Mouse (Mus musculus) forebrain, embryonic 13.5 days (tissue): ENCODE results near the gene Nr1d1. TPM values are rescaled to one million over a fixed set of nuclear protein-coding genes. Genes with fewer than 3 reads are reported as not detected.
"Not testable (repeated sequence)": the region's sequence is repeated elsewhere in the genome, so short reads cannot be mapped to it uniquely, and the experiment has no call there.

Experiments
- ATAC-seq: fragments of 200-750 bp; cut with Nextera tagmentation; 2 replicates; pipeline ENCODE4 v1.8.0; 2017
- H3K27ac ChIP-seq: fragments of 300-500 bp; sonication (generic); 2 replicates; pipeline ENCODE4 v1.5.1; 2015; ENCODE audit warnings: inconsistent platforms, mild to moderate bottlenecking, moderate library complexity
- H3K27me3 ChIP-seq: fragments of 300-500 bp; sonication (generic); 2 replicates; pipeline ENCODE4 v1.6.1; 2015; ENCODE audit warnings: mild to moderate bottlenecking, inconsistent platforms
- H3K36me3 ChIP-seq: fragments of 300-500 bp; sonication (generic); 2 replicates; pipeline ENCODE4 v1.6.1; 2015; ENCODE audit warnings: mild to moderate bottlenecking, inconsistent platforms; ENCODE audit not compliant: poor library complexity, severe bottlenecking
- H3K4me1 ChIP-seq: fragments of 300-500 bp; sonication (generic); 2 replicates; pipeline ENCODE4 v1.6.1; 2015; ENCODE audit warnings: inconsistent platforms
- H3K4me2 ChIP-seq: fragments of 300-500 bp; sonication (generic); 2 replicates; pipeline ENCODE4 v1.6.1; 2015; ENCODE audit warnings: inconsistent platforms, mild to moderate bottlenecking, moderate library complexity
- H3K4me3 ChIP-seq: fragments of 300-500 bp; sonication (generic); 2 replicates; pipeline ENCODE4 v1.5.1; 2015; ENCODE audit warnings: mild to moderate bottlenecking, inconsistent platforms
- H3K9ac ChIP-seq: fragments of 300-500 bp; sonication (generic); 2 replicates; pipeline ENCODE4 v1.6.1; 2015; ENCODE audit warnings: mild to moderate bottlenecking, inconsistent platforms
- H3K9me3 ChIP-seq: fragments of 300-500 bp; sonication (generic); replicated peaks from 2 replicates; pipeline ENCODE4 v1.6.1; 2016; ENCODE audit warnings: inconsistent platforms
- WGBS: fragments of 180-500 bp; shearing (Covaris S2); methylation state at CpG from one replicate; pipeline ENCODE4 v1.1.7; 2015; 5-methylcytosine and 5-hydroxymethylcytosine counted together
- polyA plus RNA-seq: library from polyadenylated mRNA; unstranded; fragments of >200 nt; fragmentation: Nextera tagmentation; extraction: Ambion mirVana; gene quantifications from 2 replicates; pipeline ENCODE4 v1.2.1, GENCODE M21; 2015

The Nr1d1 gene
- polyA plus RNA-seq, 1 experiment from 2014 or later: 2.3 TPM

GRCm38 (mm10) chr11:98737220-98737619 is 37.9 kb downstream of the Nr1d1 start:
- WGBS: 100% methylated on average over 2 of the region's 2 CpGs
- H3K4me2 ChIP-seq, H3K36me3 ChIP-seq, ATAC-seq, H3K27ac ChIP-seq, H3K9ac ChIP-seq, H3K9me3 ChIP-seq, H3K27me3 ChIP-seq, H3K4me3 ChIP-seq: not testable (repeated sequence)
- peaks cover 36% of the 10 kb centered on the region for H3K4me1 ChIP-seq

DNA sequence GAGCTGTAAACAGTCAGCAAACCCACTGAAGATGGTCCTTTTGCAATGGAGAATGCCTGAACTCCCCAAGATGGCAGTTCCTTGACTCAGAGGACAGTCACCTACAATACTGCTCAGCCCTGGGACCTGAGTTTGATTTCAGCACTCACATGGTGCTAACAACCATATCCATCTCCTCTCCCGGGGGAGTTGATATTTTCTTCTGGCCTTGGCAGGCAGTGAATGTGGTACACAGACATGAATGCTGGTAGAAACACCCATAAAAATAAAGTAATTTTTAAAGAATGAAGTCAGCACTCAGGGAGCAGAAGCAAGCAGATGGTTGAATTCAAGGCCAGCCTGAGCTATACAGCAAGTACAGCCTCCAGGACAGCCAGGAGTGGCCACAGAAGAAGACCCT is 39.0 kb downstream of the Nr1d1 start:
- H3K9ac ChIP-seq: no peak overlapping the region
- H3K4me3 ChIP-seq: no peak overlapping the region
- peaks cover 5% of the 10 kb centered on the region; the same call in 1 of the 2 replicates for H3K9me3 ChIP-seq
- H3K36me3 ChIP-seq: no peaks in the 10 kb centered on the region
- peaks cover 3% of the 10 kb centered on the region; the same call in 1 of the 2 replicates for H3K27me3 ChIP-seq
- ATAC-seq: no peak
- H3K27ac ChIP-seq: 0 out of 2 replicates have a peak overlapping the region, but pooled peaks have one; percentile 4
- H3K4me2 ChIP-seq: no peak overlapping the region
- 97% methylated on average over 1 of the region's 1 CpGs for WGBS
- peaks cover 35% of the 10 kb centered on the region for H3K4me1 ChIP-seq

DNA sequence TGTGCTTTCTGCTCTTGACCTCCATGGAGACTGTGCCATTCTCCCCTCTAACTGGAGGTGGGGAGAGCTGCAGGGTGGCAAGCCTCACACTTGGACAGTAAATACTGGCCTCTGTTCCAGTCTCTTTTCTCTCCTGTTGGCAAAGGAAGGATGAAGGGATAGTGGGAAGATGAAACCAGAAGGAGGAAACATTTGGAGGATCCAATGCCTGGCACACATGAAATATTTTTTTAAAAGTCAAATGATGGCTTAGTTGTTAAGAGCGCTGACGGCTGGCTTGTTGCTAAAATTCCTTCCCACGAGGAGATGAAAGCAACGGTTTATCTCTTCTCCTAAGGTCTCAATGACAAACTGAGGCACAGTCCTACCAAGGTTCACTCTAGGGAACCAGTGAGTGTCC is 40.0 kb downstream of the Nr1d1 start:
- Histone ChIP-seq H3K9ac (no peak overlapping the region), H3K27me3 (peaks cover 3% of the 10 kb centered on the region; the same call in 1 of the 2 replicates), H3K27ac (no peak overlapping the region), H3K4me3 (no peak overlapping the region), H3K4me2 (no peak overlapping the region), H3K9me3 (peaks cover 5% of the 10 kb centered on the region; the same call in 1 of the 2 replicates), H3K36me3 (no peaks in the 10 kb centered on the region), H3K4me1 (peaks cover 27% of the 10 kb centered on the region)
- ATAC-seq: no peak
- 89% methylated on average over 4 of the region's 4 CpGs for WGBS

DNA sequence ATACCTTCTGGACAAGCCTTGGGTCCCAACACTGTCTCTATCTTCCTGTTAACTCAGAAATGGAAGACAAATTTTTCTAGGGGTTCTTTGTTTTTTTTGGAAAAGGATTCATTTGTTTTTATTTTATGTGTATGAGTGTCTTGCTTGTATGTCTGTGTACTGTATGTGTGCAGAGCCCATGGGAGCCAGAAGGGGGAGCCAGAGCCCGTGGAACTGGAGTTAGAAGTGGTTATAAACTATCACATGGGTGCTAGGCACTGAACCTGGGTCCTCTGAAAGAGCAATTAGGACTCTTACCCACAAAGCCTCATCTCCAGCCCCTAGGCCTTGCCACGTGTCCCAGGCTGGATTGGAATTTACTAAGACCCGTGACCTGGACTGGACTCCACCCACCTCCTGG is 41.1 kb downstream of the Nr1d1 start:
- H3K4me2 ChIP-seq: no peak overlapping the region
- no peaks in the 10 kb centered on the region for H3K36me3 ChIP-seq
- H3K4me1 ChIP-seq: peaks cover 16% of the 10 kb centered on the region
- no peak overlapping the region for H3K9ac ChIP-seq
- 74% methylated on average over 3 of the region's 3 CpGs for WGBS
- no peak overlapping the region for H3K27ac ChIP-seq
- no peak for ATAC-seq
- H3K9me3 ChIP-seq: peaks cover 5% of the 10 kb centered on the region; the same call in 1 of the 2 replicates
- no peak overlapping the region for H3K4me3 ChIP-seq
- peaks cover 3% of the 10 kb centered on the region; the same call in 1 of the 2 replicates for H3K27me3 ChIP-seq

GRCm38 (mm10) chr11:98731134-98731533 is 44.0 kb downstream of the Nr1d1 start:
- Histone ChIP-seq H3K27ac (peak overlapping the region; percentile 83), H3K36me3 (peaks cover 14% of the 10 kb centered on the region), H3K4me3 (no peak overlapping the region), H3K9me3 (peaks cover 5% of the 10 kb centered on the region; the same call in 1 of the 2 replicates), H3K4me1 (peaks cover 16% of the 10 kb centered on the region), H3K9ac (no peak overlapping the region), H3K4me2 (0 out of 2 replicates have a peak overlapping the region, but pooled peaks have one; percentile 2), H3K27me3 (peaks cover 3% of the 10 kb centered on the region; the same call in 1 of the 2 replicates)
- ATAC-seq: peak; percentile 33; the same call in 1 of the 2 replicates
- 55% methylated on average over 5 of the region's 5 CpGs for WGBS

- WGBS: 66% methylated on average over 4 of the region's 4 CpGs
- Histone ChIP-seq H3K4me2 (0 out of 2 replicates have a peak overlapping the region, but pooled peaks have one; percentile 2), H3K27ac (peak overlapping the region; percentile 83), H3K4me3 (no peak overlapping the region), H3K9me3 (peaks cover 5% of the 10 kb centered on the region; the same call in 1 of the 2 replicates), H3K27me3 (peaks cover 3% of the 10 kb centered on the region; the same call in 1 of the 2 replicates), H3K9ac (no peak overlapping the region), H3K4me1 (peaks cover 16% of the 10 kb centered on the region), H3K36me3 (peaks cover 19% of the 10 kb centered on the region)
- ATAC-seq: no peak
Observed at GRCm38 (mm10) chr11:98730727-98731126, 44.4 kb downstream of the Nr1d1 start.

- H3K27ac ChIP-seq: peak within 1 kb of the TSS; percentile 74
- under 1% methylated on average over 16 of the region's 16 CpGs for WGBS
- peak within 1 kb of the TSS; percentile 71 for H3K9ac ChIP-seq
- H3K4me3 ChIP-seq: peak within 1 kb of the TSS; percentile 66
- H3K27me3 ChIP-seq: peaks cover 3% of the 10 kb centered on the region; the same call in 1 of the 2 replicates
- ATAC-seq: peak; percentile 97
- H3K36me3 ChIP-seq: peaks cover 34% of the 10 kb centered on the region
- H3K4me1 ChIP-seq: peaks cover 16% of the 10 kb centered on the region
- peak within 1 kb of the TSS; percentile 88 for H3K4me2 ChIP-seq
- peaks cover 2% of the 10 kb centered on the region; the same call in 1 of the 2 replicates for H3K9me3 ChIP-seq
Observed at GRCm38 (mm10) chr11:98729119-98729588, 46.0 kb downstream of the Nr1d1 start, which contains the start of gene Med24. Gene Med24 (minus strand): TSS chr11:98729435.

DNA sequence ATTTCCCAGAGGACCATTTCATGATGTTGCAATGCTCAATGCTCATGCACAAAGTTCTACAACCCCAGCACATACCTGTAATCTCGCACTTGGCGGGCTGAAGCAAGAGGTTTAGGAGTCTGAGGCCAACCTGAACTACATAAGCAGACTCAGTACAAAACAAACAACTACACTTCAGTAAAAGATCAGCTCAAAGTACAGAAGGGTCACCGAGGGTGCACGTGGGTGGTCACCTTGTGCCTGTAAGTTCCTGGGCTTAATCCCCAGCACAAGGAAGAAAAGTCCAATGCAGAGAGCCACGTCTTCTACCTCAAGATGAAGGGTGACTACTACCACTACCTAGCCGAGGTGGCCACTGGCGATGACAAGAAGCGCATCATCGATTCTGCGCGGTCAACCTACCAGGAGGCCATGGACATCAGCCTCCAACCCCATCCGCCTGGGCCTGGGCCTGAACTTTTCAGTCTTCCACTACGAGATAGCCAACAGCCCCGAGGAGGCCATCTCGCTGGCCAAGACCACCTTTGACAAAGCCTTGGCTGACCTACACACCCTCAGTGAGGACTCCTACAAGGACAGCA is 49.1 kb downstream of the Nr1d1 start:
- Histone ChIP-seq H3K9ac (no peak overlapping the region), H3K27ac (no peak overlapping the region), H3K4me1 (peaks cover 18% of the 10 kb centered on the region), H3K4me2 (no peak overlapping the region), H3K27me3 (no peaks in the 10 kb centered on the region), H3K9me3 (no peaks in the 10 kb centered on the region), H3K36me3 (peaks cover 44% of the 10 kb centered on the region), H3K4me3 (no peak overlapping the region)
- ATAC-seq: no peak
- WGBS: 94% methylated on average over 15 of the region's 15 CpGs

DNA sequence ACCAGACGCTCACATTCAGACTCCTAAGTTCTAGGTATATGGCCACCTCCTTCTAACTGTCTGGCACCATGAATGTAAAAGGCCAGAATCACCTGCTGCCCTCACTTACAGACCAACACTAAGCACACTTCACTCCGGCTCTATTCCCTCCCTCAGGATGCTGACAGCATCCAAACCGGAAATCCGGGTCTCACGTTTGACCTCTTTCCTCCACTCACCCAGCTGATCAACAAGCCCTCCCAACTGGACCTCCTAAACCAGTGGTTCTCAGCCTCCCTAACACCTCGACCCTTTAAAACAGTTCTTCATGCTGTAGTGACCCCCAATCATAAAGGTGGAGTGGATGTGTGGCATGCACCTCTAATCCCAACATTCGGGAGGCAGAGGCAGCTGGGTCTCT is 52.0 kb downstream of the Nr1d1 start:
- no peak overlapping the region for H3K4me2 ChIP-seq
- H3K4me3 ChIP-seq: no peak overlapping the region
- no peak overlapping the region for H3K27ac ChIP-seq
- peaks cover 50% of the 10 kb centered on the region for H3K36me3 ChIP-seq
- peaks cover 14% of the 10 kb centered on the region for H3K4me1 ChIP-seq
- 87% methylated on average over 7 of the region's 7 CpGs for WGBS
- H3K9me3 ChIP-seq: no peaks in the 10 kb centered on the region
- no peak for ATAC-seq
- no peaks in the 10 kb centered on the region for H3K27me3 ChIP-seq
- H3K9ac ChIP-seq: 0 out of 2 replicates have a peak overlapping the region, but pooled peaks have one; percentile 5

GRCm38 (mm10) chr11:98721458-98722226 is 53.5 kb downstream of the Nr1d1 start:
- Histone ChIP-seq H3K27me3 (no peaks in the 10 kb centered on the region), H3K27ac (no peak overlapping the region), H3K36me3 (peaks cover 53% of the 10 kb centered on the region), H3K9me3 (no peaks in the 10 kb centered on the region), H3K9ac (0 out of 2 replicates have a peak overlapping the region, but pooled peaks have one; percentile 8), H3K4me2 (no peak overlapping the region), H3K4me3 (no peak overlapping the region), H3K4me1 (peaks cover 14% of the 10 kb centered on the region)
- no peak for ATAC-seq
- WGBS: 71% methylated on average over 24 of the region's 24 CpGs

- ATAC-seq: no peak
- H3K27me3 ChIP-seq: no peaks in the 10 kb centered on the region
- no peak overlapping the region for H3K27ac ChIP-seq
- 71% methylated on average over 2 of the region's 2 CpGs for WGBS
- H3K4me3 ChIP-seq: no peak overlapping the region
- peaks cover 53% of the 10 kb centered on the region for H3K36me3 ChIP-seq
- no peak overlapping the region for H3K4me2 ChIP-seq
- no peak overlapping the region for H3K9ac ChIP-seq
- peaks cover 14% of the 10 kb centered on the region for H3K4me1 ChIP-seq
- H3K9me3 ChIP-seq: no peaks in the 10 kb centered on the region
Observed at GRCm38 (mm10) chr11:98720756-98721155, 54.4 kb downstream of the Nr1d1 start.
